Mouse (Mus musculus): ENCODE results near the gene Col19a1.

Gene Col19a1

GRCm38 (mm10) chr1:24316490-24316889 is 270.8 kb downstream of the Col19a1 start:
- DNase-seq (ENCODE audit: low spot score in 2 of 2): no peak

DNA sequence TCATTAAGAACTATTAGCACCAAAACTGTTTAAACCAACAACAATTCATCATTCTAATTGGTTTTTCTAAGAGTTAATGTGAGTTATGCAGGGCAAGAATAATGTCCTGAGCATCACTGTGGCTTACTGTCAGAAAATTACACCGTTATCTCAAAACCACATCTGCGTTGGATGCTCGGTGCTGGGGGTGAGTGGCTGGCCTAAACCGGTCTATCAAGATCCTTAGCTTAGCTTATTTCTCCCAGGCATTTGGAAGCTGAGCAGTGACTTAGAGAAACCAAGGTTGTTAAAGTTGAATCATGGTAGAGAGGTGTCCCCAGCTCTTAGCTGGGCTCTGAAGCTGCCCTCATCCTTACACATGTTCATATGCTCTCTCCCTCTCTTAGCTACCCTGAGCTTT is 276.4 kb downstream of the Col19a1 start:
- DNase-seq (ENCODE audit: low spot score in 2 of 2): no peak

DNA sequence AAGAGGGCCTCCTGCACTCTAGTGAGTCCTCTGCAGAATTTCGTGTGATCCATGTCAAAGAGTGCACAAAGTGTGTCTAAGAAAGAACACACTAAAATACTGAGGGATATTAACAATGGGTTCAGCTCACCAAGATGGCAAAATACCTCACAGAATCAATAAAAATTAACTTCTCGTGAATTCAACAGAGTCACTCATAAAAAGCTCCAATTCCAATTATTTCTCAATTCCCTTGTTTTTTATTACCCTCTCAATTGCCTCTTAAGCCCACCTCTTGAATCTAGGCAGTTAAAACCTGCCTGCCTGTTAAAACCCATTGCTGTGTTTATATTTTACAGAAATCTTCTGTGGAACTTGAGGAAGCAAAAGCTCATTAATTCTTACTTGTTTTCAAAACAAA is 277.1 kb downstream of the Col19a1 start:
- no peak for DNase-seq (ENCODE audit: low spot score in 2 of 2)

- no peak for DNase-seq (ENCODE audit: low spot score in 2 of 2)
Measured at GRCm38 (mm10) chr1:24303077-24303476, 284.2 kb downstream of the Col19a1 start.

DNA sequence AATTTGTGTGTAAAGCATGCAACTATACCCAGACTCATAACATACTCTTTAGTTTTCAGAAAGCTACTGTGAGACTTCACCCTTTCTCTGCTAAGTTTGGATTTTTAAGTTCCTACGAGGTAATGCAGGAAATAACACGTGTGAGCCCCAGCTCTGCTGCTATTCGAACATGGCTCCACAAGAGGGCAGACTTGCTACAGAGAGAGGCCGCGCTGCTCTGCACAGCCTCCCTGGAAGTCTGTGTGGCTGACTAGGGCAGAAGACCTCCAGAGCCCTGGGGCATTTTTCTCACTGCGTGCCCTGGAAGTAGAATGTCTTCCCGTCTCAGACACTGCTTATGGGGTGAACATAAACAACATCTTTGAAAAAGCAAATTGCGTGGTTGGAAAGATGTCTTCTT is 284.6 kb downstream of the Col19a1 start:
- DNase-seq (ENCODE audit: low spot score in 2 of 2): peak in 1 of 2 experiments; percentile 9

GRCm38 (mm10) chr1:24300700-24301099 is 286.6 kb downstream of the Col19a1 start:
- DNase-seq (ENCODE audit: low spot score in 2 of 2): no peak

- DNase-seq (ENCODE audit: low spot score in 2 of 2): no peak
Measured at GRCm38 (mm10) chr1:24294979-24295942, 292.0 kb downstream of the Col19a1 start.

DNA sequence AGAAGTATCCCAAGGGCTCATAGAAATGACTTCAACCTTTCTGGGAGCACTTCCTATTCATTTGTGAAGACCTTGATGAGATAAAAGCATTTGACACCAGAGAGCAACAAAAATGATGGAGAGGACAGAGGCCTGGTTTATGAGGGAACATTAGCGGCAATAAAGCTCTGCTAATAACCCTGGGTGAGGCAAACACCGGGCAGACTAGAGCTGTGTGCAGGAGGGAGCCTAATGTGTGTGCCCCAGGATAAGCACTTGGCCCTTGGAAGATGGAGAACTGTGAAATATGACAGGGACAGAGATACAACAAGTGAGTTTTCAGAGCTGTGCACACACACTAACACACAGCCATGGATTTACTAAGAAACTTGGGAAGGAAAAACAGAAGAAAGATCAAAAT is 294.8 kb downstream of the Col19a1 start:
- no peak for DNase-seq (ENCODE audit: low spot score in 2 of 2)

- no peak for DNase-seq (ENCODE audit: low spot score in 2 of 2)
Measured at GRCm38 (mm10) chr1:24286360-24286759, 300.9 kb downstream of the Col19a1 start.

DNA sequence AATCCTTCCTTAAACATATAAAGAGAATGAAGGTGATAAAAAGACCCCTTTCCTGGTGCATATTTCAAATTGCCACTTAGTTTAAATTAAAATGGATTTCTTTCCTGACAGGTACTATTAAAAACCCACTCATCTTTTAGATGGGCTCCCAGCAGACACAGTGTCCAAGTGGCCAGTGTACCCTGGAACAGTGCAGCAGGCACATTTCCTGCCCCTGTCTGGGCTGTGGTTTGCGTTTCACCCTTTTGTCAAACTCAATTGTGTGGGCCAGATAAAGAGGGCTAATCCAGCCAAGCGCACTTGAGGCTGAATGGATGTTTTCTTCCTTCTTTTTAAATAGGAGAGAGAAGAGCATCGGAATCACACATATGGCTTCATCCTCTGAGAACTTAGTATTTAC is 320.2 kb downstream of the Col19a1 start:
- no peak for DNase-seq (ENCODE audit: low spot score in 2 of 2)

DNA sequence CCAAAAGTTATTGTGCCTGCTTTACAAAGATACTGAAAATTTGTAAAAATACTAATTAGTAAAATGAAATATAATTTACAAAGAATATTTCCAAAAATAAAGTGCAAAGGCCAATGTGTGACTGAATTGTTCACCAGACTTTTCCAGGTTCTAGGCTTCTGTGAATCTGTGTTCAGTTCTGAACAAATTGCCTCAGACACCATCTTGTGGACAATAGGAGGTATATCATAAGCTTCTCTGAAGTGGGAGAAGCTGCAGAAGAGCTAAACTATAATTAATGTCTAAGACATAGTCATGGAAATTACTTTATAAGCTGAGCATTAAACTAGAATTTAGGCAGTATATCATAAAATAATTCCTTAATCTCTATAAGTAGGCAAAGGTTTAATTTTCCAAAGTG is 326.1 kb downstream of the Col19a1 start:
- no peak for DNase-seq (ENCODE audit: low spot score in 2 of 2)

DNA sequence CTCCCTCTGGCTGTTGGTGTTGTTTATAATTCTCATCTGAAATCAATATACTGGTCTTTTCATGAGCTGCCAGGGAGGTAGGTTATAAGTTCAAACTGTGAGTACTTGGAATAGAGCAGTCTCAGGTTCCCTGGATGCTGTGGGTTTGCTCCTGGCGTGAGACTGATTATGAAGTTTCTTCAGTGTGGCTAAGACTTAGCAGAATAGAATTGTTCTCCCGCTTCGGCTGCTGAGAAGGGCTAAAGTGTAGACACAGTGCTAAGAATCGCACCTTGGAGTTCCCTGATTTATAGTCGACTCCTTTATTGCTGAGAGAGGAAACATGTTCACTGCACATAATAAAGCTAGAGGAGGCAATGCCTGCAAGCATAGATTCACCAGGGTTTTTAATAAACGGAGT is 327.9 kb downstream of the Col19a1 start:
- DNase-seq (ENCODE audit: low spot score in 2 of 2): no peak

DNA sequence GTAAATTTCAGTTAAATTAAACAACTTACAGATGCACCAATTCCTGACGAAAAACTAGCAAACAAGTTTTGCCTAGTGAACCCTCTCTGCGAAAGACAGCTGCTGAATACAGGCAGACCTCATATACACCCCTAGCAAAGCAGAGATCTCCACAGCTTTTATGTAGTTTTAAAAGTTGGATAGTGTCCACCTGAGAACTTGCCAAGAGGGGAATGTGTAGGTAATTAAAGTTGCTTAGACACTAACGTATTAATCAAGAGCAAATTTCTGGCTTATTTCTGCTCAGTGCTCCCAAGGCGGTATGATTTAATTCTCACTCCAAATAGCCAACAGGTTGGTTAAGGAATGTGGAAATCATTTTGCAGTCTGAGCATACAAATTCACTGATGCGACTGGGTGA is 329.3 kb downstream of the Col19a1 start:
- DNase-seq (ENCODE audit: low spot score in 2 of 2): no peak

- no peak for DNase-seq (ENCODE audit: low spot score in 2 of 2)
Measured at GRCm38 (mm10) chr1:24249105-24249664, 338.1 kb downstream of the Col19a1 start.

GRCm38 (mm10) chr1:24248294-24249104 is 338.8 kb downstream of the Col19a1 start:
- no peak for DNase-seq (ENCODE audit: low spot score in 2 of 2)

GRCm38 (mm10) chr1:24245700-24246375 is 341.4 kb downstream of the Col19a1 start:
- DNase-seq (ENCODE audit: low spot score in 2 of 2): no peak

- DNase-seq (ENCODE audit: low spot score in 2 of 2): no peak
Measured at GRCm38 (mm10) chr1:24244931-24245330, 342.3 kb downstream of the Col19a1 start.

GRCm38 (mm10) chr1:24240039-24240691 is 347.1 kb downstream of the Col19a1 start:
- DNase-seq (ENCODE audit: low spot score in 2 of 2): no peak

GRCm38 (mm10) chr1:24236330-24236729 is 350.9 kb downstream of the Col19a1 start:
- no peak for DNase-seq (ENCODE audit: low spot score in 2 of 2)

DNA sequence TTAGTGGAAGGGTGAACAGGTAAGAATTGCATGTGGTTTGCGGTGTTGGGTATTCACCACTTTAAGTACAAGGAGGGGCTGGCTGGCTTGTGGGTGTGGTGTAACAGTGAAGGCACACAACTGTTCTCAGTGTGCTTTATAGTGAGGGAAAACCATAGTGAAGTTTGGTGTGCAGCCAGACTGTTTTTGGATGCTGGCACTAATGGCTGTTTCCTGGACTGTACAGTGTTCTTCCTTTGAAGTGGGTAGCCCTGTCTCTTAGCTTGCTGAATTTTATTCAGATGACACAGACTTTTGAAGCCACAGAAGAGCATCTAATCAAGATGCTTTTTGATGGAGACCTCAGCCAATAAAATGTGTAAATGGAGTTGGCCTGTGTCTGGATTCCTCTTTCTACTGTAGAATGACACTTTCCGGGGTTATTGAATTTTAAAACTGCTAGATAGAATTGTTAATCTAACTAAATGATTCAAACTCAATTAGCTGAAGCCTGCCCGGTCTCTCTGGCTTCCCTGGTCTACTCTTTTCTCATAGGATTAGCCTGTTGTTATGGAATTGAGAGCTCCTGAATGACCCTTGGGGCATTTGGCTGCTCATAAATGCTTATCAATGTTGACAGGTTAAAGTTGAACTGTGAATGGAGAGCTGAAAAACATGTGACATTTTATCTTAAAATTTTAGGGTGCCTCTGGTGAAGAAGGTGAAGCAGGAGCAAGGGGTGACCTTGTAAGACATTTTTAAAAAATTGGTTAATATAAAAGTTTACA is 355.6 kb downstream of the Col19a1 start:
- DNase-seq (ENCODE audit: low spot score in 2 of 2): no peak

GRCm38 (mm10) chr1:24230428-24230827 is 356.8 kb downstream of the Col19a1 start:
- no peak for DNase-seq (ENCODE audit: low spot score in 2 of 2)
